Mouse (Mus musculus): ENCODE data around the gene Rer1.
"Not testable (repeated sequence)": the region's sequence is repeated elsewhere in the genome, so short reads cannot be mapped to it uniquely, and the experiment has no call there.

Rer1 gene

DNA sequence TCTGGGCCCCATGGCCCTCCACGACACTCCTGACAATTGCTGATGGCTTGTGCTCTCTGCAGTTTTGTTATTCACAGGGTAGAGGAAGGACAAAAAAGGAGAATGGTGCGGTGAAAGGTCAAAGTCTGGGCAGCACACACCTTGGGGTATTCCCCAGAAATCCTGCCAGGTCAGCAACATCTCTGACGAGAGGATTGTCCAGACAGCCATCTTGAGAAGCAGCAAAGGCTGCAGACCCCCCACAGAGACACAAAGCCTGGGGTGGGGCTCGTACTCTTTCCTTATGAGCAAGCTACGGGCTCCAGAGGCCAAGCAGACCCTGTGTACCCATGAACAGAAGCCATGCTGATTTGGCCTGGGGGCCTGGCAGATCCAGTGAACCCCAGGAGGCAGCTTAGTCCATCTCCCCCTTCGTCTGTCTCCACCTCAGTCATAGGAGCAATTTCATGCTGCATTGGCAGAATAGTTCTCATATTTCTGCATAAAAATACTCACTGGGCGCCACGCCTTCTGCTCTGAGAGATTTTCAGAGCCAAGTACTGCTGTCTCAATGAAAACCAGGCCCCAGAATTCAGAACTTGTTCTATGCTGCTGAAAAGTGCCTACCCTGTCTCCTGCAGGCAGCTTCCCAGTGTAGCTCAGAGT is 27.7 kb upstream of the Rer1 start:
- no peak for DNase-seq (ENCODE audit: low read depth)

DNA sequence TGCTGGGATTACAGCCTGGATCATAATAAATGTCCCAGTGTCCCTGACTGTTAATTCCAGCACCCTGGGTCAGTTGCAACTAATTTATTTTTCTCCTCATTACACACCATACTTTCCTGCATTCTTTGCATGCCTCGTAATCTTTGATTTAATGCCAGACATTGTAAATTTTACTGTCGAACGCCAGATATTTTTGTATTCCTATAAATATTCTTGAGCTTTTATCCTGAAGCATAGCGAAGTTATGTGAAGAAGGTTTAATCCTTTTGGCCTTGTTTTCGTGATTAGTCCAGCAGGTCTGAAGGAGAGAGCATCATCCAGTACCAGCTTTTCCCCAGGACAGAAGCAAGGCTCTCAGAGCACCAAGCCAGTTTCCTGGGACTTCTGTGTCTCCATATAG is 23.3 kb upstream of the Rer1 start:
- DNase-seq (ENCODE audit: low read depth), result no peak

DNA sequence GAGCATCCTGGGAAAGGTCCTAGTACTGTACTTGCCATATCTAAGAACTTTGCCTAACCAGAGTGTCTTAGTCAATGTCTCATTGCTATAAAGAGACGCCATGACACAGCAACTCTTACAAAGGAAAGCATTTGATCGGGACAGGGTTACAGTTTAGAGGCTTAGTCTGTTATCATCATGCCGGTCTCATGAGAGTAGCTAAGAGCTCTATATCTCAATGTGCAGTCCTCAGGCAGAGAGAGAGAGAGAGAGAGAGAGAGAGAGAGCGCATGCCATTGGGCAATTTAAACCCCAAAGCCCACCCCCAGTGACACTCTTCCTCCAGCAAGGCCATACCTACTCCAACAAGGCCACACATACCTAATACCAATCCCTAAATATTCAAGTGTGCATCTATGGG is 21.7 kb upstream of the Rer1 start:
- DNase-seq (ENCODE audit: low read depth), result no peak

DNA sequence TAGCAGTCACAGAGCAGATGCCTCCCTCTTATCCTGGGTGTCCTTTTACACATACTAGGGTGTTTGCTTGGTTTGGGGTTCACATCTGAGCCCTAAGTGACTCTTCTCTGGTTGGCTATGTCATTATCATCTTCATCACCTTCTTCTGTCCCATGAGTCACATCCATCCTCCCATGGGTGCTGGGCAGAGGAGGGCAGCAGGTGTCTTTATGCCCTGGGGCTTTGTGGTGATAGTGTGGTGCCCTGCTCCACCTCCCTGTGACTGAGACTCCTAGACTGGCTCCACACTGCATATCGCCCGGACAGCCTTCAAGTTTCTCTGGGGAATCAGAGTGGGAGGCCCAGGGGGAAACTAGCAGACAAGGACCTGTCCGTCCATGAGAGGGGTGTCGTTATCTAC is 12.4 kb upstream of the Rer1 start:
- no peak for DNase-seq (ENCODE audit: low read depth)

DNA sequence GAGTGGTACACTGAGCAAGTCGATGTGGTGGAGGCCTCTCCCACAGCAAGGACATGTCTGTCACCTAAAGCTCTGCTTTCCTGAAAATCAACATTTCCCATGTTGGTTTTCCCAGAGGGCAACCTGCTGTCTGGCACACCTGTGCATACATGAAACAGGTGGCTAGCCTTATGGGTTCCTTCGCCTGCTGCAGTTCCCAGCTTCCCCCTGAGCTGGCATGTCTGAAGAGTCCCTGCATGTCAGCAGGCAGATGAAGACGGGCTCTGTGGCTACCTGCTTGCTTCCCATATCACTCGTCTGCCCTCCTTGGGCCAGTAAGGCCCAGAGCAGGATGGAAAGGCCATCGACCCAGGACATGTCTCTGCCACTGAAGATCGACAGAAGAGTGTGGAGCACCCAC is 11.3 kb upstream of the Rer1 start:
- no peak for DNase-seq (ENCODE audit: low read depth)

DNA sequence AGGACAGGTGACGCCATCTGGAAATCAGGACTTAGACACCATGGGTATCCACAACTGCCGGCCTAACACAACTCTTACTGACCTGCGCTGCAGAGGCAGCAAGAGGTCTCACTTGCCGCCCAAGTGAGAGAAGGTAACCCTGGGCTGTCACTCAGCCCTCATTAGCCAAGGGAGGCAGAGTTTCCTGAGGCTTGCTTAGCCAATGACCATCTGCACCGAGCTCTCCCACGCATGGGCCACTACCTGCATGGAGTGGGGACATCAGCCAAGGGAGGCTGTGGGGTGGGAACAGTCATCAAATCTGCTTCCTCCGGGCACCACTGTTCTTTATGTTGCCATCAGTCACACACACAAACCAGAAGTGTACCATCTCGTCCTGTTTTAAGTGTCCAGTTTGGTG is 9.8 kb upstream of the Rer1 start:
- no peak for DNase-seq (ENCODE audit: low read depth)

DNA sequence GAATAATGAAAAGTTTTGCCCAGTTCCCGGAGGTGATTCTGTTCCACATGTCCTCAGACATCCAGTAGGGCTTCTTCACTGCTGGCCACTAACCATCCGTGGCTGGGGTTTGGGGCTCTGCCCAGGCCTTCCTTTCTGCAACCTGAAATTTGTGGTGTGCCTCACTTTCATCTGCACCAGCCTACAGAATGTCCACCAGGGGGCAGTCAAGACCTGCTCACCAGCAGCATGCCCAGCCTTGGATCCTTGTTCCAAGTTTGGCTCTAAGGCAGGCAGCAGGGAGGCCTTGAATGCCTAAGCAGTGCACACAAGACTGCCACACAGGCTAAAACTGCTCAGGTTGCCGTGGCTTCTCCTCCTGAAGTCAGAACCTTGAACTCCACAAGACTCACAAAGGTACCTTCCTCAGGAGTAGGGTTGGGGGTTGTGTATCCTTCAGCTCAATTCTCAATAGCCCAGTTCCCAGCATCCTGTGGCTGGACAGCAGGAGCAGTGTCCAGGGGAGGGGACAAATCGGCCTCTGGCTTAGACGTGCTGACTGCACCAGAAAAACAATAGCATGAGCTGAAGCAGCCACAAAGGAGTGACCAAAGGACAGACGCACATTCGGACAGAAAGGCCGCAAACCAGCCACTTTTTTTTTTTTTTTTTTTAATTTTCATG is 9.2 kb upstream of the Rer1 start:
- peak; percentile 68 for DNase-seq (ENCODE audit: low read depth)

DNA sequence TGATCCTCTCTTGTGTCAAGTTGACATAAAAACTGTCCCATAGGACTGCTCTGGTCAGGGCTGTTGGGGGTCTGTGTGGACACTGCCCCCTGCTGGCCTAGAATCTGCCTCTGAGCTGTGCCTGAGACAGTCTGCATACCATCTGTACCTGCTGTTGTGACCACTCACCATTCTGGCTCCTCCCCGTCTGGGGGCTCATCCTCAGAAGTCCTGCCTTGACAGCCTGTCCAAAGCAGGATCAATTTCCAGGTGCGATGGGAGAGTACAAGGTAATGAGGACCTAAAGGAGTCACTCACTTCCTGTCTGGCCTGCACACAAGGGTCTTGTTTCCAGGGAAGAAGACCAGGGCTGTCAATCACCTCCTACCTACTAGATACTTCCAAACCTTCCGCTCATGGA is 8.4 kb upstream of the Rer1 start:
- DNase-seq (ENCODE audit: low read depth), result peak; percentile 42

DNA sequence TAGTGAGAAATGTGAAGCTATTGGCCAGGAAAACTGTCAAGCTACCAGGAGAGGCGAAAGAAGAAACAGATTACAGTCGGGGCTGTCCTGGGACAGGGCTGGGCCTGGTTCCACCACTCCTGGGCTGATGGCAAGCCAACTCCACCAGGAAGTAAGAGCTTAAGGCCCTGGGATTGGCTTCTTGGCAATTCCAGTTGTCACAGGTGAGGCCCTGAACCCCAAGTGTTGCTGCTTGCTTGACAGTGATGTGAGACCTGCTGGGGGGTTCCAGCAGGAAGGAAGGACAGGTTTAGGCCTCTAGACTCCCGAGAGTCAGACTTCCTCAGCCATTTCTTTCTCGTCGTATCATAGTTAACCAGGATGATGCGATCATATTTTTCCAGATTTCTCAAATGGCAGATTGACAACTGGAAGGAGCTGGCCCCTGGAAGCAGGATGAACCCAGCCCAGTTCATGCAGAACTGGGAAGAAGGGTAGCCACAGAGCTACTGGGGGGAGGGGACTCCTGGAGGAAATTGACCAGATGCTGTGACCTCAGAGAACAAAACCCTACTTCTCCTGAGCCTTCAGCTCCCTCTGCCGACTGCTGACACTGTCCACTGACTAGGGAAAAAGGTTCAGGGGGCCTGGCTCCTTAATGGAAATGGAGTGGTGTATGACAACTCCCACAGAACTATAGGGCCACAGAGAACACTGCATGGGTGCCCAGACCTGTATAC is 7.4 kb upstream of the Rer1 start:
- no peak for DNase-seq (ENCODE audit: low read depth)

DNA sequence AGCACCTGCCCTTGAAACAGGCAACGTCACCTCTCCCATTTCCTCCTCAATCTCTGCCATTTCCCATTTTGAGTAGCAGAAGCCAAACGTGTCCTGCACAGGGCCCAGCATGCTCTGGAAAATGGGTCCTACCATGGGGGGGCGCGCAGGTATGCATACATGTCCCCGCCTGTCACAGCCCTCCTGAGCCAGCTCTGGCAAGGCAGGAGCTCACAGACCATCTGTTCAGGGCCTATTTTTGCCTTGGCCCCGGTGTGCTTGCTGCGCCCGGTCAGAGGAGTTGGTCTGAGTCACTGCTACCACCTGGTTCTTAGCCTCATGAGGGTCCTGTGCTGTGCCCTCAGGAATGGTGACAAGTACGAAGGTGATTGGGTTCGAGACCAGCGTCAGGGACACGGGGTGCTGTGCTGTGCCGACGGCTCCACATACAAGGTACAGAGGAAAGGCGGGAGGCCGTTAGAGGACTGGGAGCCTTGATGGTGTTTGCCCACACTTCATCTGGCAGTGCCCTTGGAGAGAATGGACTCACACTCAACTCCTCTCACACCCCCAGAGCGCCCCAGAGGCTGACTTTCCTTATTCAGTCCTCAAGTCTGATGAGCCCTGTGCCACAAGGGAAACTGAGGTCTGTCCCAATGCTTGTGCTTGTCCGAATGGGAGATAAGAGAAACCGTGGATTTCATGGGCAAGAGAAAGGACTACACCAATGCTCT is 6.7 kb upstream of the Rer1 start:
- DNase-seq (ENCODE audit: low read depth), result no peak

DNA sequence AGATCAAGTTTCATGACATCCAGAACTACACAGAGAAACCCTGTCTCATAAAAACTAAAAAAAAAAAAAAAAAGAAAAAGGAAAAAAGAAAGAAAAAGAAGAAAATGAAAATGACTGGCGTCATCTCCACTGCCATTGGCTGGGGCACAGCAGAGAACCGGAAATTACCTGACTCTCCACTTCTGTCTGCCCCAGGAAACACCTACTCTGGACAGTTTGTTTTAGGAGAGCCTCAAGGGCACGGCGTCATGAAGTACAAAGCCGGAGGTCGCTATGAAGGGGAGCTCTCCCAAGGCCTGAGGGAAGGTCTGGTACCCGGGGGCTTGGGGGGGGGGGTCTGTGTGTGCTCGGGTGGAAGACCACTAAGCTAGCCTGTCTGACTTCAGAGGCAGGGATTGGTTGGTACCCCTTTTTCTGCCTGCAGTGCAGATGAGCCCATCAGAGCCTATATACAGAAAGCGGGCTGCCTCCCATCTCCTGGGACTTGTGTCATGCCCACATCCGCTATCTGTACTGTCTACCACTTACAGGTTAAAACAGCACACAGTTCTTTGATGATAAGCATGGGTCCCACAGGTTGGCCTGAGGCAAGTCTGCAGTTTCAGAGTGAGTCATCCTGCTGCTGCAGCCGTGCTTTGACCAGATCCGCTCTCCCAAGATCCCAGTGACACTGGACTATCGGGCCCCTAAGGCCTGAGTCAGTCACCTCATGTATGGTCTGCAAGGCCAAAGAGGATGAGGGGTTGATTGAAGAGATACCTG is 4.7 kb upstream of the Rer1 start:
- no peak for DNase-seq (ENCODE audit: low read depth)

DNA sequence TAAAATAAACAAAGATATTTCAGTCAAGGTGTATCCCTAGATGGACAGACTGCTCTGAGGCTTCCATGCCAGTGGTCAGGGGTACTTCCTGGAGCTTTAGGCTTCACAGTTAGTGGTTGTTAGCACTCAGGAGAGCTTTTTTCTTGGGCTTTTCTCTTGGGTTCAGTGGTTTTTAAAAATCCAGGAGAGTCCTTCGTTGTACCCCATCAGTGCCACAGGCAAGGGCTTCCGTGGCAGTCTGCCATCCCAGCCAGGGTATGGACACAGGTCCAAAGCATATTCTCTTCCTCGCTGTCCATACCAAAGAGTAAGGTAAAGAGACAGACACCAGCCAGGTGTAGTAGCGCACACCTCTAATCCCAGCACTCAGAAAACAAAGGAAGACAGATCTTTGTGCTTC is 4.0 kb upstream of the Rer1 start:
- DNase-seq (ENCODE audit: low read depth), result no peak

DNA sequence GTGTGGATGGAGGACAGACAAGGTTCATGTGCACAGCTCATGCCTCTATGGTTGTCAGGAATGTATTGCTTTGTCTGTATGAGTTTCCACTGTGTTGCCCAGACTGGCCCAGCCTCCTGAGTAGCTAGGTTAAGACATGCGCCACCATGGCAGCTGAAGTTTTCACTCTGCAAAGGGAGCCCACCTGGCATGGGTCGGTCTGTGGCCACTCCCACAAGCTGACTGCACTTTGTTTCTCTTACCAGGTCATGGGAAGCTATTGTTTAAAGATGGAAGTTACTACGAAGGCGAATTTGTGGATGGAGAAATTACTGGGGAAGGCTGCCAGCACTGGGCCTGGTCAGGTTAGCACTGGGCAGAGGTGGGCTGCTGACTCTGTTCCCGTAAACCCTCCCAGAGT is 3.1 kb upstream of the Rer1 start:
- DNase-seq (ENCODE audit: low read depth), result no peak

DNA sequence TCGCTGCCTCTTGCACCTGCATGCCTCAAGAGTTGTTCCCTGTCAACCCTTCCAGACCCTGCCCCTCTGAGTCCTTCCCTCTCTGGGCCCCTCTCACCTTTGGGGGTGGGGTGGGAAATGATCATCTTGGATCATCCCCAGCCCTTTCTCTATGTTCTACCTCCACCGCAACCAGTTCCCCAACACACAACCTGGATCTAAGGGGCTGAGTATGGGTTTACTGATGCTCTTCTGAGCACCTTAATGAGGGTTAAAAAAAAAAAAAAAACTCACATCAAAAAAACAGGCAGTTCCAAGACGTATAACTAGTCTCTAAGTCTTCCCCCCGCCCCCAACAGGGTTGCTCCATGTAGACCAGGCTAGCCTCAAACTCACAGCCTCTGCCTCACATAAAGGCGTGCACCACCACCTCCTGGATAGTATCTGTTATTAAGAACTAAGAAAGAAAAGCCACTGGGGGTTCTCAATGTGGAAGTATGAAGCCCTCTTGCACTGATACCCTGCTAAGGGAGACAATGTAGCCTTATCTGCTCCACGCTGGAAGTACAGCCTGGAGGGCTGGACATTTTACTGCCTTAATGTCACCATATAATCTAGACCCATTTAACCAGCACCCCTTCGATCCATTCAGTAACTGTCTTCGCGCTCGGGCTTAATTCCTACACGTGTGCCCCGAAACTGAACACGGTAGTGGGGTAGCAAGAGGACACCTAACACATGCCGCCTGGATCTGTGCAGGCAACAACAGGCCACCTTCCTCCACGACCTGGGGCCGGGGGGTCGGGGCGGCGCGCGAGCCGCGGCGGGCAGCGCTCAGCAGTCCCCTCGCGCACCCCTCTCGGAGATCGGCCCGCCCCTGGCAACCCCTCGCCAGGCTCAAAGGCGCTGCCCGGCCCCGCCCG is 725 bp downstream of the Rer1 start:
- peak; percentile 29 for DNase-seq (ENCODE audit: low read depth)

DNA sequence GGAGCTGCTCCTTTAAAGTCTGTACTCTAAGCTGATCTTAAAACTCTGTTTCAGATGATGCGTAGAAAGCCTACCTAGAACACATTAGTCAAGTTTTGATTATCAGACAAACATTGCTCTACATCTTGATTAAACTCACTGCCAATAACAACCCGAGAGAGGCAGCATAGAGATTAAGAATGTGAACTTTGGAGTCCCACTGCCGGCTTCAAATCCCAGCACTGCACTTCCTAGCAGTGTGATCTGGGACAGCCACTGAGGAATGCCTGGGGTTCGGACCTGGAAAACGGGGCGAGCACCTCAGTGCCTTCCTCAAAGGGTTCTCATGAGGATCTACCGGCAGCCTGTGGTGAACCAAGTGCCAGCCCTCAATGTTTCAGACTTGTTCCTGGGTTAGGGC is 1.8 kb downstream of the Rer1 start:
- DNase-seq (ENCODE audit: low read depth), result no peak

DNA sequence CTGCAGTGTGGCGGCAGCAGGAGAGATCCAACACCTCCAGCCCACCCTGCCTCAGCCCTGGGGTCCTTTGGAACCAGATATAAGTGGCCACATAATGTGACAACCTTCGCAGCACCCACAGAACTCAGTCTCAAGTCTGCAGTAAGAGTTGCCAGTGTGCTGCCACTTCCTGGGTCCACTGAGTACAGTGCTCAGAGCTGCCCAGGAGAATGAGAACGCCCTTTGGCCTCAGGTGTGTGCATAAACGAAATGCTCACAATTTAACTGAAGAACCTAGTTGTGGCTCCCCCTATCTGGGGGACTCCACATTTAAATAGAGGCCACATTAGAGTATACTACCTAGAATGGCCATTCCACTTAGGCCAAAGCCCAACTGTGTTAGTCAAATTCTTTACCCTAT is 2.6 kb downstream of the Rer1 start:
- DNase-seq (ENCODE audit: low read depth), result no peak

DNA sequence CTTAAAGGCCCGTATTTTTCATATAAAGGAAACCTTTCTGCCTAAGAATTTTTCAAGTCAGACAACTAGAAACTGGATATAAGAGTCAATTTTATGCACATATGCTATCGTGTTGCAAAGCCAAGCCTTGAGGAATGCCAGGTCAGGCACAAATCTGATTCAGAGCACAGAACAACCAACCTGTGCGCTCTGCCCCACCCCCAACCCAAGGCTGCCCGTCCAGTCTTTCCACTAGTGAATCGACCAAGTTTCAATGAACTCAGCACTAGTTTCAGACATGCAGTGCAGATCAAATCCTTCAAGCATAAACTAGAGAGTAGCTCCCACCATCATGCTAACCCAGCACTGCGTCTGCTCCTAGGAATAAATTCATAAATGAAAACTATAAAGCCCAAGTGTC is 6.5 kb downstream of the Rer1 start:
- DNase-seq (ENCODE audit: low read depth), result no peak

DNA sequence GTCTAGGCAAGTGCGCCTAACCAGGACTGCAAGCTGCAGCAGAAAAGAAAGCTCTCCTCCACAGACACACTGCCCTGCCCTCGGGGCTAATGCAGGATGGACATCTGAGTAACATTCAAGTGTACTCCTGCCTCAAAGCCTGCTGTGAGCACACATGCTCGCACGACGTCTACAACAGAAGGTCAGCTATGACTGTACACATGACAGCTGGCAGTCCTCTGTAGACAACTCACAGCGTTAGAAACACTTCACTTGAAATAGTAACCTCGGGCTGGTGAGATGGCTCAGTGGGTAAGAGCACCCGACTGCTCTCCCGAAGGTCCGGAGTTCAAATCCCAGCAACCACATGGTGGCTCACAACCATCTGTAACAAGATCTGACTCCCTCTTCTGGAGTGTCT is 7.4 kb downstream of the Rer1 start:
- DNase-seq (ENCODE audit: low read depth), result not testable (repeated sequence)

DNA sequence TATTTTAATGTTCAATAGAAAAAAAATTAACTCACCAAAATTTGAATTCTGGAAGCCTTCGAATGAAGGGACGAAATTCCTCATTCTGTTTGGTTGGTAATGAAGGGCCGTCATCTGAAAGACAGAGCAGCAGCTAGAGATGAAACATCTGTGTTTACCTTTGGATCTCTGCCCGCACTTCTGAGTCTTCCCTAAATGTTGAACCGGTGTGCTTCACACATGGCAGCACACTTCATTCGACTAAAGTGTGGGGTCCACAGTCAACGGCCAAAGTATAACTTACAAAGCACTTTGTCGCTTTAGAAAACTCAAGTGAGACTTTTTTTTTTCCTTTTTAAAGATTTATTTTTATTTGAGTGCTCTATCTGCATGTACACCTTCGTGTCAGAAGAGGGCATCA is 9.5 kb downstream of the Rer1 start:
- DNase-seq (ENCODE audit: low read depth), result no peak

DNA sequence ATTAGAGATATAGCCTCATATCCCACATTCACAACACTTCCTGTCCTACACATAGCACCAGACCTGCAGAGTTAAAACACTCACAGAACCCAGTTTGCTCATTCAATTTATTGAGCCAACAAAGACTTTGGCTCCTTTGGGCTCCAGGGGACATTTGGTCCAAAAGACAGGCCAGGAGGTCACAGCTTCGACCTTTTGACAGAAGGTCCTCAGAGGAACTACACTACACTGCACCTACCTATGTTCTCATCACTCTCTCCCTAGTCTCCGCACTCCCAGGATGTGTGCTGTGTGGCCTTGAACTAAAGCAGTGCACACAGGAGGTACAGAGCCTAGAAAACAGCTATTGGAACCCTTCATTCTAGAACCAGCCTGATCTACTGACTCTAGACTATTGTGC is 10.4 kb downstream of the Rer1 start:
- DNase-seq (ENCODE audit: low read depth), result no peak

DNA sequence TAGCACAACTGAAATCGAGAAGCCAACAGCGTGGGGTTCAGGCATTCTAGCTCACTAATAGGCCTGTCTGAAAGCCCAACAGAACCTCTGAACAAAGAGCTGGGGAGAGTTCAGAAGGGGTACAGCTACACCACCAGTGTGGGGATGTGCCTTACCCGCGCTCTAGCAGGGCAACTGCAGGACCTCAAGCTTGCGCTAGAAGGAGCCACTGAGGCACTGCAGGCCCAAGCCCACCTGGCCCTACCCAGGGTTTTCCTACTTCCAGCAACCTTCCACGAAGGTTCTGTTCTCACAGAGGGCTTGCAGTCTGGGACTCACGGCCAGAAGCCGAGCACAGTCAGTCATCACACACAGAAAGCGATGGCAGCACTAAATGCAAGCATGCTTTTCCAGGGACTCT is 11.0 kb downstream of the Rer1 start:
- DNase-seq (ENCODE audit: low read depth), result no peak
